Mouse (Mus musculus) forebrain, postnatal 0 days (tissue): ENCODE data around the gene Pmf1. TPM values are rescaled to one million over a fixed set of nuclear protein-coding genes. Genes with fewer than 3 reads are reported as not detected.

Source experiments
- ATAC-seq: fragments of 200-750 bp; cut with Nextera tagmentation; 2 replicates; pipeline ENCODE4 v1.8.0; 2017; ENCODE audit warnings: mild to moderate bottlenecking, moderate library complexity
- DNase-seq: peaks from one replicate; pipeline ENCODE4 v3.0.0-alpha.2; 2015
- H3K27ac ChIP-seq: fragments of 300-500 bp; sonication (generic); 2 replicates; pipeline ENCODE4 v1.5.1; 2014; ENCODE audit warnings: low read depth, mild to moderate bottlenecking, antibody characterized with exemption, low read length, moderate library complexity, mixed read lengths
- H3K27me3 ChIP-seq: fragments of 300-500 bp; sonication (generic); 2 replicates; pipeline ENCODE4 v1.6.1; 2014; ENCODE audit warnings: mild to moderate bottlenecking, low read length, mixed read lengths; ENCODE audit not compliant: insufficient read depth
- H3K36me3 ChIP-seq: fragments of 300-500 bp; sonication (generic); 2 replicates; pipeline ENCODE4 v1.6.1; 2014; ENCODE audit warnings: mild to moderate bottlenecking, moderate library complexity; ENCODE audit not compliant: insufficient read depth
- H3K4me1 ChIP-seq: fragments of 300-500 bp; sonication (generic); 2 replicates; pipeline ENCODE4 v1.6.1; 2014; ENCODE audit warnings: antibody characterized with exemption; ENCODE audit not compliant: insufficient read depth
- H3K4me2 ChIP-seq: fragments of 300-500 bp; sonication (generic); 2 replicates; pipeline ENCODE4 v1.6.1; 2014; ENCODE audit warnings: low read depth, mild to moderate bottlenecking, moderate library complexity
- H3K4me3 ChIP-seq: fragments of 300-500 bp; sonication (generic); 2 replicates; pipeline ENCODE4 v1.5.1; 2014; ENCODE audit warnings: low read depth, low read length, mixed read lengths
- H3K9ac ChIP-seq: fragments of 300-500 bp; sonication (generic); 2 replicates; pipeline ENCODE4 v1.6.1; 2014; ENCODE audit warnings: mild to moderate bottlenecking
- H3K9me3 ChIP-seq: fragments of 300-500 bp; sonication (generic); 2 replicates; pipeline ENCODE4 v1.6.1; 2016; ENCODE audit warnings: low read length
- CTCF ChIP-seq: sonication (generic); IDR thresholded peaks from 2 replicates; pipeline ENCODE4 v1.5.1; 2016; ENCODE audit warnings: antibody characterized with exemption, control low read depth, low read depth
- WGBS: fragments of 180-500 bp; shearing (Covaris S2); extraction: QIAGEN DNeasy Blood & Tissue Kit; methylation state at CpG from one replicate; pipeline ENCODE4 v1.1.7; 2014; 5-methylcytosine and 5-hydroxymethylcytosine counted together
- polyA plus RNA-seq: library from polyadenylated mRNA; unstranded; fragments of >200 nt; fragmentation: Nextera tagmentation; extraction: Ambion mirVana; gene quantifications from 2 replicates; pipeline ENCODE4 v1.2.1, GENCODE M21; 2015
- total RNA-seq: library from RNA; depleted of rRNA; stranded (reverse); fragments of >200 nt; gene quantifications from 2 replicates; pipeline ENCODE4 v1.2.3, GENCODE M21; 2014; rRNA removed

Gene Pmf1
- 22.5 and 23.8 TPM in 2 replicates for total RNA-seq
- 27.4 and 30.5 TPM in 2 replicates for polyA plus RNA-seq

DNA sequence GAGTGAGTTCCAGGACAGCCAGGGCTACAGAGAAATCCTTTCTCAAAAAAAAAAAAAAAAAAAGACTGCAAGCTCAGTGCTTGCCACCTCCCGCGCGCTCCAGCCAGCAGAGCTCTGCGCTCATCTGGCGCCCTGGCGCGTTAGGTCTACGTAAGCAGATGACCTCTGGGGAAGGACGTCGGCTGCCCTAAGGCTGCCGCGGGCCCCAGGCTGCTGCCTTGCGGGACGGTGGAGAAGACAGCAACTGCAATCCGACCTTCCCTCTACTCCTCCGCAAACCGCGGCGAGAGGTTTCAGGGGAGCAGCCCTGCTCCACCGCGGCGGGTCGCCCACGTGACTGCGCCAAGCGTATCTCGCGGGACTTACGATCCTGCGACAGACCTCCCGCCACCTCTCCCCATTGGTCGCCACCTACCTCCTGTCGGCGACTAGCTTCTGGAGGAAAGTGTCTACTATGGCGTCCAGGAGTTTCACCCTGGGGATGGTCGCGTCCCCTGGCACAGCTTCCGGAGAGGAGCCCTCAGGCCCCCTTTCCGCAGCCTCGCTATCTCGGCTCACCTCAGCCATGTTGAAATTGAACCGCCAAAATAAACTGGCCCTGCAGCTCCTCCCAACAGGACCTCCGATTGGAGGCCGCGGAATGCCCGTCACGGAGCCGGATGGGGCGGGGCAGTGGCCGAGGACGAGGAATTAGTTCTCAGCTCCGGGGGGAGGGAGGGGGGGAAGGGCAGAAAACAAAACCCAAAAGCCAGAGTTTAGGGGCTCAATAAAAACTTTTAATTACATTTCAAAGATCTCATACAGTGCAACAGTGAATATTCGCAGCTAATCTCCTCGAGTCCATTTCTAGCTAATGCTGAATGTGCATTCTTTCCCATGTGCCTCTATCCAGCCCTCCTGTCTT lies at the start of gene Pmf1:
Gene Pmf1, minus strand, starts transcription at position 591 of the 904 bp plus-strand sequence.
- under 1% methylated on average over 52 of the region's 54 CpGs for WGBS
- peak within 1 kb of the TSS; percentile 73 for H3K9ac ChIP-seq
- no peaks in the 10 kb centered on the region for H3K27me3 ChIP-seq
- H3K9me3 ChIP-seq, result no peaks in the 10 kb centered on the region
- peak; percentile 93 for DNase-seq
- TF ChIP-seq CTCF, result 0 out of 2 replicates have a peak, but pooled peaks have one; percentile 9
- ATAC-seq, result peak; percentile 97
- H3K4me2 ChIP-seq, result peak within 1 kb of the TSS; percentile 63
- H3K27ac ChIP-seq, result peak within 1 kb of the TSS; percentile 90
- peaks cover 36% of the 10 kb centered on the region for H3K36me3 ChIP-seq
- H3K4me1 ChIP-seq, result peaks cover 7% of the 10 kb centered on the region; the same call in 1 of the 2 replicates
- peak within 1 kb of the TSS; percentile 70 for H3K4me3 ChIP-seq

DNA sequence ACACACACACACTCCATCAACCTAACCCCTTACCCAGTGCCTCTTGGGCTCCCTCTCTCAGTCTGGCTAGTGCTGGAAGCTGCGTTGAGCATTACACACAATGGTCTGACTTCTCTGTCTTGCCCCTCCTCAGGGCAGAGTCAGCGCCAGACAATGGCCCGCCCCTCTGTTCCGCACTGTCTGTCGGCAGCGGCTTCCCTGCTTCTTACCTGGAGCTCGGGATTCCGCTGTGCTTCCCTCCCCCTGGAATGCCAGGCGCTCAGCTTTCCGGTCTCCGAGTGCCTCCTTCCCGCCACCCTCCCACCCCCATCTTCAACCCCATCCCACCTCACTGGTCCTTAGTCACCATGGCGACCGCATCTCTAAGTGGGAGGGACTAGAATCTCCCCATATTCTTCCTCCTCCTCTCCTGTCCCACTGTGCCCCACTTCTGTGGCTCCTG lies 48.7 kb upstream of the Pmf1 start:
- Histone ChIP-seq H3K9ac (peak overlapping the region; percentile 62), H3K4me1 (peaks cover 17% of the 10 kb centered on the region; the same call in 1 of the 2 replicates), H3K9me3 (no peaks in the 10 kb centered on the region), H3K4me2 (peak overlapping the region; percentile 69), H3K27me3 (no peaks in the 10 kb centered on the region), H3K27ac (peak overlapping the region; percentile 72), H3K4me3 (peak overlapping the region; percentile 54), H3K36me3 (peaks cover 4% of the 10 kb centered on the region; the same call in 1 of the 2 replicates)
- peak; percentile 87 for ATAC-seq
- peak; percentile 49; the same call in 1 of the 2 replicates for TF ChIP-seq CTCF
- peak; percentile 74 for DNase-seq
- WGBS, result under 1% methylated on average over 14 of the region's 14 CpGs

DNA sequence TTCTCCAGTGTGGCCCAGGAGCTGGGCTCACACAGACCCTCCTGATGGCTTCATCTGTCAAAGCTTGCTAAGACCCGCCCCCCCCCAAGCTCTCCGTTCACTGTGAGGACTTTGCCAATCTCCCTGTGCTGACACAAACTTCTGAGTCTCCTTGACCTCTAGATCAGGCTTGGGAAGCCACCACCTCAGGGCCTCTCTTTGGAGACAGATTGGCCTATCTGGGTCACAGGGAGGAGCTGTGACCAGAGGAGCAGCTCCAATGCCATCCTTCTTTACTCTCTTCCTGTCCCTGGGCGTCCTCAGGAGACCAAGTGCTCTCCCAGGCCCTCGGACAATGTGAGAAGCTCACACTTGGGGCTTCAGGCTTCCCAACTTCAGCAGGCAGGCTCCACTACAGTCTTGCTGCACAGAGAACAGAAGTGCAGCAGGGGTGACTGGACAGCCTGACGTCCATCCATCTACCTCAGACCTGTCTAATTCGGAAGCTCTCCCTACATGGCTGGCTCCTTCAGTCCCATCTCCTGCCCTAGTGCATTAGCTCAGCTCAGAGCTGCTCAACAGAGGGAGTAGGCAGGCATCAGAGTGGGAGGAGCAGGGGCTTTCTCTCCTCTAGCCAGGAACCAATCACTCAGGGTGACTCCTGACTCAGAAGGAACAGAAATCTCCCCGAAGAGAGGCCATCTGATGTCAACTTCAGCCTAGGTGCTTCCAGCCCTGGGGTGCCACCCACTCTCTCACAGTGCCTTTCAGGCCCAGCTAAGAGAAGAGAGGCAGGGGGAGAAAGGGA lies 46.8 kb upstream of the Pmf1 start:
- 76% methylated on average over 7 of the region's 7 CpGs for WGBS
- no peak for TF ChIP-seq CTCF
- peaks cover 17% of the 10 kb centered on the region; the same call in 1 of the 2 replicates for H3K4me1 ChIP-seq
- no peaks in the 10 kb centered on the region for H3K9me3 ChIP-seq
- H3K9ac ChIP-seq, result peak overlapping the region; percentile 62
- H3K36me3 ChIP-seq, result peaks cover 14% of the 10 kb centered on the region
- H3K4me3 ChIP-seq, result 0 out of 2 replicates have a peak overlapping the region, but pooled peaks have one; percentile 54
- no peak for ATAC-seq
- no peak overlapping the region for H3K27ac ChIP-seq
- H3K4me2 ChIP-seq, result peak overlapping the region; percentile 69
- DNase-seq, result no peak
- no peaks in the 10 kb centered on the region for H3K27me3 ChIP-seq

DNA sequence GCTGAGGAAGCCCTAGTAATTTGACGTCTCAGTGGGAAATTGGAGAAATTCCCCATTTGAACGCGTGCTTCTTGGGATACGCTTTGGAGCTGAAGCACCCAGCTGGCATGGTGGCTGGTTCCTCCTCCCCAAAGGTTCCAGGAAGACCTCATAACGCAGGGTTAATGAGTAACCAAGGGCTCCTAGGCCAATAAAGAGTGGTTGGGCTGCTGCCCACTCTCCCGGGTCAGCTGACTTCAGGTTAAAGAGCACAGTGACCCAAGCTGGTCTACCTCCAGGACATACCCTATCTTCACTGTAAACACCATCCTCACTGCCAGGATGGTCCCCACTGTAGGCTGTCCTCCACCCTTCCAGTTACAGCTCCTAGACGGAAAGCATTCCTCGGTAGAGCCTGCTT lies 46.2 kb upstream of the Pmf1 start:
- H3K4me3 ChIP-seq, result no peak overlapping the region
- no peak for DNase-seq
- H3K9ac ChIP-seq, result no peak overlapping the region
- H3K4me1 ChIP-seq, result peaks cover 17% of the 10 kb centered on the region; the same call in 1 of the 2 replicates
- WGBS, result 93% methylated on average over 8 of the region's 8 CpGs
- no peaks in the 10 kb centered on the region for H3K27me3 ChIP-seq
- H3K9me3 ChIP-seq, result no peaks in the 10 kb centered on the region
- no peak overlapping the region for H3K4me2 ChIP-seq
- TF ChIP-seq CTCF, result no peak
- no peak overlapping the region for H3K27ac ChIP-seq
- ATAC-seq, result no peak
- peaks cover 18% of the 10 kb centered on the region for H3K36me3 ChIP-seq

DNA sequence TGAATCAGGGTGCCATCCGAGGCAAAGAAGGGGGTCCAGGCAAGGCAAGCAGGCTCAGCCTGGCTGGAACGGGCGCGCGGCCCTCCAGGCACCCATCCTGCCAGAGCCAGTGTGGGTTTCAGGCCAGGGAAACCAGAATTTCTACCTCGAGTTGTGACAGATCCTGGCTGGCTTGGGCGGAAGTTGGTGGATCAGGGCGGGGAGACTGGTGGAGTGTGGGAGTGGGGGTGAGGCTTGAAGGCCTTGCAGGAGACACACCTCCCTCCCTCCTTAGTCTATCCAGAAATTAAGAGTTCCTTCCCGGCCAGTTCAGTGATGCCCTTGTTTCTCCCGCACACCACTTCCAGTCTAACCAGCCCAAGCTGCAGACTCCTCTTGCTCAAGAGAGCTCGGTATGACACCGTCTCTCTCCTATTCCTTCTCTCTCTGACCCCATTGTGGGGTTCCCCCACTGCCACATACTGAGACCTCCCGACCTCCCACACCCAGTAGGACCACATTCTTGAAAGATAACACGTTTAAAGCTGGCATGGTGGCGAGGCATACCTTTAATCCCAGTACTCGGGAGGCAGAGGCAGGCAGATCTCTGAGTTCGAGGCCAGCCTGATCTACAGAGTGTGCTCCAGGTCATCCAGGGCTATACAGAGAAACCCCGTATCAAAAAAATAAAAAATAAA lies 45.6 kb upstream of the Pmf1 start:
- Histone ChIP-seq H3K27me3 (no peaks in the 10 kb centered on the region), H3K36me3 (peaks cover 24% of the 10 kb centered on the region), H3K27ac (no peak overlapping the region), H3K4me3 (no peak overlapping the region), H3K4me1 (peaks cover 17% of the 10 kb centered on the region; the same call in 1 of the 2 replicates), H3K4me2 (no peak overlapping the region), H3K9me3 (no peaks in the 10 kb centered on the region), H3K9ac (no peak overlapping the region)
- 73% methylated on average over 18 of the region's 18 CpGs for WGBS
- no peak for TF ChIP-seq CTCF
- ATAC-seq (no peak), DNase-seq (no peak)
